In the genomic region with DNA sequence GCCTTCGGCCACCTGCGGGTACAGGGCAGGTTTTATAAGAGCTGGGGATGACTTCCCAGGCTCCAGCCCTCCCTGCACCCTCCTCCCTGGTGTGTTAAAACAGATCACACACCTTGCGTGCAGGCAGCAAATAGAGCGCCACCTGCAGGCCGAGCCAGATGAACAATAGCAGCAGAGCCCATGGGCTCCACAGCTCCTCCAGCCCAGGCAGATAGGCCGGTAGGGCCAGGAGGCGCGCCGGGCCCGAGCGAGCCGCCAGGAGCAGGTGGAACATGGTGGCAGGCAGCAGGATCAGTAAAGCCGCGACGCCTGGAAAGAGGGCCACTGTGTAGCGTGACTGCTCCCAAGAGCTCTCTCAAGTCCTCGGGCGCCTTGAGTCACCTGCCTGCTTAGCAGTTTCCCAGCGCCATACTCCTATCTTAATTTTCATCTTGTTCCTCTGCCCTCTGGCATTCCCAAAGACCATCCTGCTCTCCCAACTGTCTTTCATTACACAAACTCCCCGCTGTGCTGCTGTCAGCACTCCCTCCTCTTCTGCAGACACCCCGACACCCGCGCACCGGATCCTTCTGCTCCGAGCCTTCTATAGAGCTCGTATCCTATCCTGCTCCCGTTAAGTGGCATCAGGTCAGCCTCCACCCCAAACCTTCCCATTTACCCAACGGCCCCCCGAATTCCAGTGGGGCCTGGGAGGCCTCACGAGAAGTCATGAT, we compare ENCODE assay signal across 8 mouse cellular contexts. TPM values are rescaled to one million over a fixed set of nuclear protein-coding genes. Genes with fewer than 3 reads are reported as not detected.
A peak's percentile ranks its signal among the peaks of the same experiment; 100 is the strongest.
DNase-seq lines count a peak whose midpoint lies in the region; ATAC-seq and TF ChIP-seq lines count a peak whose summit lies in the region.

No protein-coding gene starts in this region.

- TF ChIP-seq CTCF in ES-Bruce4 (IDR thresholded peaks at IDR 0.05; ENCODE audit: low read depth, low read length): peak; percentile 97

- H3K27ac ChIP-seq in ES-Bruce4 (ENCODE audit: insufficient read depth, low read length): peak overlapping the region; percentile 30; the same call in 1 of the 2 replicates
- no peak overlapping the region for H3K27ac ChIP-seq in brown adipose tissue, adult 24 weeks (replicated peaks; ENCODE audit: low read depth, low read length)
- H3K27ac ChIP-seq in heart, embryonic 15.5 days: peak overlapping the region; percentile 50
- peak overlapping the region; percentile 82 for H3K27ac ChIP-seq in liver, embryonic 15.5 days (replicated peaks)

- H3K9me3 ChIP-seq in ES-Bruce4 (replicated peaks; ENCODE audit: control insufficient read depth, insufficient read depth, low read length, poor library complexity, severe bottlenecking): no peaks in the 10 kb centered on the region
- H3K9me3 ChIP-seq in heart, embryonic 15.5 days (replicated peaks): no peaks in the 10 kb centered on the region
- H3K9me3 ChIP-seq in liver, embryonic 15.5 days (replicated peaks): no peaks in the 10 kb centered on the region

- no peaks in the 10 kb centered on the region for H3K36me3 ChIP-seq in ES-Bruce4 (ENCODE audit: control insufficient read depth, insufficient read depth, low read length, poor library complexity, severe bottlenecking)
- peaks cover 28% of the 10 kb centered on the region; the same call in 1 of the 2 replicates for H3K36me3 ChIP-seq in heart, embryonic 15.5 days
- H3K36me3 ChIP-seq in liver, embryonic 15.5 days (replicated peaks): peaks cover 29% of the 10 kb centered on the region

- H3K4me1 ChIP-seq in ES-Bruce4 (ENCODE audit: control insufficient read depth, insufficient read depth, low read length): peaks cover 2% of the 10 kb centered on the region
- peaks cover 10% of the 10 kb centered on the region for H3K4me1 ChIP-seq in brown adipose tissue, adult 24 weeks (ENCODE audit: control insufficient read depth, insufficient read depth, insufficient read length, low read length)
- peaks cover 30% of the 10 kb centered on the region for H3K4me1 ChIP-seq in heart, embryonic 15.5 days (replicated peaks)
- H3K4me1 ChIP-seq in liver, embryonic 15.5 days (replicated peaks): peaks cover 54% of the 10 kb centered on the region

- peak overlapping the region; percentile 74 for H3K9ac ChIP-seq in ES-Bruce4 (ENCODE audit: low read depth, poor library complexity, severe bottlenecking)
- peak overlapping the region; percentile 49 for H3K9ac ChIP-seq in heart, embryonic 15.5 days
- peak overlapping the region; percentile 60 for H3K9ac ChIP-seq in liver, embryonic 15.5 days

- TF ChIP-seq EP300 in ES-Bruce4 (IDR thresholded peaks at IDR 0.05; ENCODE audit: insufficient read depth, low read depth, low read length): peak; percentile 41; the same call in 1 of the 2 replicates

- WGBS in heart, embryonic 15.5 days: 1% methylated on average over 30 of the region's 30 CpGs
- under 1% methylated on average over 30 of the region's 30 CpGs for WGBS in liver, embryonic 15.5 days (ENCODE audit: insufficient replicate concordance)

- no peaks in the 10 kb centered on the region for H3K27me3 ChIP-seq in ES-Bruce4 (ENCODE audit: control insufficient read depth, insufficient read depth, low read length, poor library complexity, severe bottlenecking)
- H3K27me3 ChIP-seq in heart, embryonic 15.5 days: no peaks in the 10 kb centered on the region
- H3K27me3 ChIP-seq in liver, embryonic 15.5 days: no peaks in the 10 kb centered on the region

- peak; percentile 89 to 90 for DNase-seq in kidney, postnatal 25 days
- DNase-seq in neural tube, embryonic 10.5 days (ENCODE audit: extremely low spot score, low spot score): peak; percentile 89
- peak; percentile 64 for DNase-seq in telencephalon, adult 2 months (ENCODE audit: low read depth, low spot score)

- H3K4me3 ChIP-seq in ES-Bruce4 (ENCODE audit: low read depth, low read length): peak overlapping the region; percentile 82
- H3K4me3 ChIP-seq in brown adipose tissue, adult 24 weeks (ENCODE audit: insufficient read depth, low read depth, low read length): peak overlapping the region; percentile 58
- peak overlapping the region; percentile 50 for H3K4me3 ChIP-seq in heart, embryonic 15.5 days
- peak overlapping the region; percentile 60 for H3K4me3 ChIP-seq in liver, embryonic 15.5 days (replicated peaks)

- TF ChIP-seq POLR2A in ES-Bruce4 (IDR thresholded peaks at IDR 0.05; ENCODE audit: insufficient read depth, low read length): no peak

- peak overlapping the region; percentile 91 for H3K4me2 ChIP-seq in heart, embryonic 15.5 days
- peak overlapping the region; percentile 98 for H3K4me2 ChIP-seq in liver, embryonic 15.5 days

- ATAC-seq in erythroid progenitor cell, adult 5-6 weeks (replicated peaks; ENCODE audit: low FRiP score, poor library complexity, severe bottlenecking): peak; percentile 84
- peak; percentile 54 for ATAC-seq in heart, embryonic 15.5 days (replicated peaks; ENCODE audit: insufficient number of reproducible peaks, insufficient read depth, low FRiP score, low read depth)
- ATAC-seq in liver, embryonic 15.5 days (ENCODE audit: insufficient read depth): peak; percentile 61

RNA-seq across cellular contexts. Expression of a gene that starts 1.0 kb away (rescaled TPM):
- polyA plus RNA-seq in ES-Bruce4 (2011; ENCODE audit: insufficient read depth, insufficient read length, low read depth, missing spikeins): 19.1 and 25.8 TPM in 2 replicates
- polyA plus RNA-seq in brown adipose tissue, adult 24 weeks (2012; ENCODE audit: insufficient read depth, insufficient read length, missing spikeins): 7.3 and 15.5 TPM in 2 replicates
- 14.1 TPM in 1 of 2 replicates, not detected in the other for total RNA-seq in erythroid progenitor cell, adult 5-6 weeks (2015; ENCODE audit: low replicate concordance)
- 1.9 TPM in 1 of 2 replicates, not detected in the other for total RNA-seq in erythroid progenitor cell, adult 5-6 weeks (2017; ENCODE audit: low replicate concordance)
- 5.4 and 11.3 TPM in 2 replicates for polyA plus RNA-seq in heart, embryonic 15.5 days (2015; fragmentation: Nextera tagmentation; extraction: Ambion mirVana)
- 49.1 and 50.2 TPM in 2 replicates for polyA plus RNA-seq in liver, embryonic 15.5 days (2015; fragmentation: Nextera tagmentation; extraction: Ambion mirVana)

RNA-seq across cellular contexts. Expression of a gene that starts 6.2 kb away (rescaled TPM):
- polyA plus RNA-seq in ES-Bruce4 (2011; ENCODE audit: insufficient read depth, insufficient read length, low read depth, missing spikeins): 6.5 and 8.9 TPM in 2 replicates
- 9.8 and 11.3 TPM in 2 replicates for polyA plus RNA-seq in brown adipose tissue, adult 24 weeks (2012; ENCODE audit: insufficient read depth, insufficient read length, missing spikeins)
- total RNA-seq in erythroid progenitor cell, adult 5-6 weeks (2015; ENCODE audit: low replicate concordance): 5.9 and 7.2 TPM in 2 replicates
- total RNA-seq in erythroid progenitor cell, adult 5-6 weeks (2017; ENCODE audit: low replicate concordance): 3.0 and 5.7 TPM in 2 replicates
- polyA plus RNA-seq in heart, embryonic 15.5 days (2015; fragmentation: Nextera tagmentation; extraction: Ambion mirVana): 19.3 and 25.6 TPM in 2 replicates
- polyA plus RNA-seq in liver, embryonic 15.5 days (2015; fragmentation: Nextera tagmentation; extraction: Ambion mirVana): 19.1 and 19.5 TPM in 2 replicates

RNA-seq across cellular contexts. Expression of a gene that starts 9.5 kb away (rescaled TPM):
- polyA plus RNA-seq in ES-Bruce4 (2011; ENCODE audit: insufficient read depth, insufficient read length, low read depth, missing spikeins): 1,239 and 1,271 TPM in 2 replicates
- polyA plus RNA-seq in brown adipose tissue, adult 24 weeks (2012; ENCODE audit: insufficient read depth, insufficient read length, missing spikeins): 701 and 753 TPM in 2 replicates
- 666 and 864 TPM in 2 replicates for total RNA-seq in erythroid progenitor cell, adult 5-6 weeks (2015; ENCODE audit: low replicate concordance)
- 450 and 703 TPM in 2 replicates for total RNA-seq in erythroid progenitor cell, adult 5-6 weeks (2017; ENCODE audit: low replicate concordance)
- 434 and 453 TPM in 2 replicates for polyA plus RNA-seq in heart, embryonic 15.5 days (2015; fragmentation: Nextera tagmentation; extraction: Ambion mirVana)
- 401 and 446 TPM in 2 replicates for polyA plus RNA-seq in liver, embryonic 15.5 days (2015; fragmentation: Nextera tagmentation; extraction: Ambion mirVana)

RNA-seq across cellular contexts. Expression of a gene that starts 9.6 kb away (rescaled TPM):
- polyA plus RNA-seq in ES-Bruce4 (2011; ENCODE audit: insufficient read depth, insufficient read length, low read depth, missing spikeins): 44.9 and 65.1 TPM in 2 replicates
- polyA plus RNA-seq in brown adipose tissue, adult 24 weeks (2012; ENCODE audit: insufficient read depth, insufficient read length, missing spikeins): 53.6 and 56.4 TPM in 2 replicates
- 27.2 and 31.4 TPM in 2 replicates for total RNA-seq in erythroid progenitor cell, adult 5-6 weeks (2015; ENCODE audit: low replicate concordance)
- total RNA-seq in erythroid progenitor cell, adult 5-6 weeks (2017; ENCODE audit: low replicate concordance): 13.0 and 40.8 TPM in 2 replicates
- polyA plus RNA-seq in heart, embryonic 15.5 days (2015; fragmentation: Nextera tagmentation; extraction: Ambion mirVana): 54.5 and 55.3 TPM in 2 replicates
- 39.5 and 41.8 TPM in 2 replicates for polyA plus RNA-seq in liver, embryonic 15.5 days (2015; fragmentation: Nextera tagmentation; extraction: Ambion mirVana)

RNA-seq across cellular contexts. Expression of a gene that starts 9.9 kb away (rescaled TPM):
- 46.6 and 47.4 TPM in 2 replicates for polyA plus RNA-seq in ES-Bruce4 (2011; ENCODE audit: insufficient read depth, insufficient read length, low read depth, missing spikeins)
- polyA plus RNA-seq in brown adipose tissue, adult 24 weeks (2012; ENCODE audit: insufficient read depth, insufficient read length, missing spikeins): 25.0 and 25.8 TPM in 2 replicates
- total RNA-seq in erythroid progenitor cell, adult 5-6 weeks (2015; ENCODE audit: low replicate concordance): 17.3 and 30.2 TPM in 2 replicates
- 10.5 and 10.9 TPM in 2 replicates for total RNA-seq in erythroid progenitor cell, adult 5-6 weeks (2017; ENCODE audit: low replicate concordance)
- 35.6 and 51.9 TPM in 2 replicates for polyA plus RNA-seq in heart, embryonic 15.5 days (2015; fragmentation: Nextera tagmentation; extraction: Ambion mirVana)
- polyA plus RNA-seq in liver, embryonic 15.5 days (2015; fragmentation: Nextera tagmentation; extraction: Ambion mirVana): 27.3 and 30.8 TPM in 2 replicates
